Mouse (Mus musculus) CD8-positive naive resting alpha-beta T cell, adult 57 days (primary cell): ENCODE data around the gene Ldlr. TPM values are rescaled to one million over a fixed set of nuclear protein-coding genes. Genes with fewer than 3 reads are reported as not detected.

ENCODE experiments used
- total RNA-seq: library from RNA; stranded (reverse); gene quantifications from one replicate; pipeline ENCODE4 v1.2.4, GENCODE M21; 2023

Ldlr gene
- 24.1 TPM for total RNA-seq

DNA sequence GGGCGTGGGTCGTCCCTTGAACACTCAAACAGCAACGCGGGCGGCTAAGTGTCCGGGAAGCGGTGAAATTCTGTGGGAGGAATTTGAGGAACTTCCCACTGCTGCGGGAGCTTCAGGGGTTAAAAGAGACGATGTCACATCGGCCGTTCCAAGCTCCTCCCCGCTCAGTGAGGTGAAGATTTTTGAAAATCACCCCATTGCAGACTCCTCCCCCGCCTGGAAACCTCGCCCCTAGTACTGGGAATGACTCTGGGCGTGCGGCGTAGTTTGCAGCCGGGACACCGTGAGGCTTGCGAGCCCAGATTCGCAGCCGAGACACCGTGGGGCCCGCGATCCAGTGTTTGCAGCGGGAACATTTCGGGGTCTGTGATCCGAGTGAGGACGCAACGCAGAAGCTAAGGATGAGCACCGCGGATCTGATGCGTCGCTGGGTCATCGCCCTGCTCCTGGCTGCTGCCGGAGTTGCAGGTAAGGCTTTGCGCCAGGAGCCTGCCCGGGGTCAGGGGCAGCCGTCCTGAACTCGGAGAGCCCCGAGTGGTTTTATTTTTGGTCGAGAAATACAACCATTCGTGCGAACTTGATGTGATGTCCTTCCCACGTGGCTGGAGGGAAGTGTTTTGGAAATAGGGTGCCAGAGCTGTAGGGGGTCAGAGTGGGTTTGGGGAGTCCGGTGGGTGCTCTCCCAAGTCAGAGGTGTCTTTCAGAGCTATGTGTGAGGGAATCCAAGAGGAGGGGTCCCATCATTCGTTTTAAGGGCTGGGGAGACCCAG, at the start of gene Ldlr:
Gene Ldlr, plus strand, starts transcription at position 107 of the 770 bp plus-strand sequence.

DNA sequence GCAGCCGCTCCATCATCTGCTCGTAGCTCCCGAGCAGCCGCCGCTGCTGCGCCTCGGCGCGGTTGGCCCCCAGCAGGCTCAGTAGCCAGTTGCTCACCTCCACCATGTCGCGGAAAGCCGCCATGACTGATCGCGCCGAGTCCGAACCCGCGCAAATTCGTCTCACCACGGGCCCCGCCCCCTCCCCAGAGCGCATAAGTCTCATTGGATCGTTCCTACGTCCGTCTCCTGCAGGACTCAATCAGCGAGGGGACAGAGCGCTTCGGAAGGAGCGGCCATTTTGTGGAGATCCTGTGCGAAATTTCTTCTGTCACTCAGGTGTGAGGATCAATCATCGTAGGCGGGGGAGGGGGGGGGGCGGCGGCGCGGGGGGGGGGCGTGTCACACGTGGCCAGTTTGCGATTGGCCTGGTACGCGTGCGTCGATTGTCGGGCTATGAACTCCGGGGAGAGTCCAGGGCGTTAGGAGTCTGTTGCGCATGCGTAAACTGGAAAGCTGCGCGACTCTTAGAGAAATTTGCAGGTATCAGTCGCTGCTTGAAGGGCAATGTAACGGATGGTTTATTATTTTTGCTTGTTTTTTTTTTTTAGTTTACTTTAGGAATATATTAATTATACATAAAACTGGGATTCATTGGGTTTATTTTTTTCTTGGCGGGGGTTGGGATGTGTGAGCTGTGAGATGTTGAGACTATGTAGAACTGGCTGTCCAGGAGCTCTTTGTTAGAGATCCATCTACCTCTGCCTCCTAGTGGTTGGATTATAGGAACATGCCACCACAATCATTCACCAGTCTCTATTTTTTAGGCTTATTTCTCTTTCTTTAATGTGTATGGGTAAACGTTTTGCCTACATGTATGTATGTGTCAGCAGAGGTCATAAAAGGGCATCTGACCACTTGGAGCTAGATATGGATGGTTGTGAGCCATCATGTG, 37.1 kb downstream of the Ldlr start, which contains the start of gene Spc24:
Gene Spc24, minus strand, starts transcription at position 149 of the 934 bp plus-strand sequence.

DNA sequence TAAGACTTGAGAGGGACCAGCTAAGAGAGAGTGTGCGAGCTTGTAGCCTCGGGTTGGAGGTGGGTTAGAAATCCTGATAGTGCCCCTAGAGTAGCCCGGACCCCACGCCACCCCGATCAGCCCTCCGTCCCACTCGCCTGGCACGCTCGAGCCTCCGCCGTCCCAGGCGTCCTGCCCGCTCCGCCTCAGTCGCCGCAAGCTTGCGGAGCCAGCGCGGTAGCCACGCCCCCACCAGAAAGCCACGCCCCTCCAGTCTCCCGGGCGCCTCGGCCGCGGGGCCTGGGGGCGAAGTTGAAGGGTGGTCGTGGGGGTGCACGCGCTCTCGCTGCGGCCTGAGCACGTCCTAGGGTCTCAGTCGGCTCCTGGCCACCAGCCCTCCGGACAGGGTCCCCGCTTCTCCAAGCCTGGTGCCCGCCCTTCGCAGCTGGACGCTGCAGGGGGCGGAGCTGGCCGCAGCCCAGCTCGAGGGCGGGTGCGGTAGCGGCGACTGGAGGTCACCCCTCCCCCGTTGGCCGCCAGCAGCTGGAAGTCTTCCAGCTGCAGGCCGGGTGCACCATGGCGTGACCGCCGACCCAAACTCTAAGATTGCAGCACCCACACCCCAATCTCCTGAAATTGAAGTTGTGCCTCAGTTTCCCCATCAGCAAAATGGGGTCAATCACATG, 75.2 kb downstream of the Ldlr start, which contains the start of gene Kank2:
Gene Kank2, minus strand, starts transcription at position 400 of the 665 bp plus-strand sequence.

Other genes with a start within 250 kb of the Ldlr start
- 3.1 TPM for gene Tmed1, start 213.2 kb upstream of the Ldlr start, total RNA-seq
- gene AB124611, start 197.3 kb upstream of the Ldlr start, total RNA-seq: 98.0 TPM
- 73.5 TPM for gene Carm1, start 176.6 kb upstream of the Ldlr start, total RNA-seq
- 26.6 TPM for gene Timm29, start 130.8 kb upstream of the Ldlr start, total RNA-seq
- gene Yipf2, start 130.7 kb upstream of the Ldlr start, total RNA-seq: 8.5 TPM
- gene Smarca4, start 107.3 kb upstream of the Ldlr start, total RNA-seq: 87.8 TPM
- 2.7 TPM for gene Spc24, start 36.8 kb downstream of the Ldlr start, total RNA-seq
- gene Kank2, start 75.3 kb downstream of the Ldlr start, total RNA-seq: not detected
- not detected for gene Angptl8, start 112.0 kb downstream of the Ldlr start, total RNA-seq
- 7.0 TPM for gene Dock6, start 129.2 kb downstream of the Ldlr start, total RNA-seq
- 10.0 TPM for gene Rab3d, start 194.7 kb downstream of the Ldlr start, total RNA-seq
- gene Ccdc159, start 204.0 kb downstream of the Ldlr start, total RNA-seq: not detected
- not detected for gene Tmem205, start 204.1 kb downstream of the Ldlr start, total RNA-seq
- 0.31 TPM for gene Plppr2, start 213.6 kb downstream of the Ldlr start, total RNA-seq
- gene Swsap1, start 232.3 kb downstream of the Ldlr start, total RNA-seq: 7.4 TPM
- not detected for gene Epor, start 240.0 kb downstream of the Ldlr start, total RNA-seq